Mouse (Mus musculus) kidney, adult 8-10 months (tissue): ENCODE results near the gene Wif1.

Experiments used
- DNase-seq, 2 experiments: peaks; one replicate each; pipeline ENCODE4 v3.0.0; 2022

Wif1 gene

DNA sequence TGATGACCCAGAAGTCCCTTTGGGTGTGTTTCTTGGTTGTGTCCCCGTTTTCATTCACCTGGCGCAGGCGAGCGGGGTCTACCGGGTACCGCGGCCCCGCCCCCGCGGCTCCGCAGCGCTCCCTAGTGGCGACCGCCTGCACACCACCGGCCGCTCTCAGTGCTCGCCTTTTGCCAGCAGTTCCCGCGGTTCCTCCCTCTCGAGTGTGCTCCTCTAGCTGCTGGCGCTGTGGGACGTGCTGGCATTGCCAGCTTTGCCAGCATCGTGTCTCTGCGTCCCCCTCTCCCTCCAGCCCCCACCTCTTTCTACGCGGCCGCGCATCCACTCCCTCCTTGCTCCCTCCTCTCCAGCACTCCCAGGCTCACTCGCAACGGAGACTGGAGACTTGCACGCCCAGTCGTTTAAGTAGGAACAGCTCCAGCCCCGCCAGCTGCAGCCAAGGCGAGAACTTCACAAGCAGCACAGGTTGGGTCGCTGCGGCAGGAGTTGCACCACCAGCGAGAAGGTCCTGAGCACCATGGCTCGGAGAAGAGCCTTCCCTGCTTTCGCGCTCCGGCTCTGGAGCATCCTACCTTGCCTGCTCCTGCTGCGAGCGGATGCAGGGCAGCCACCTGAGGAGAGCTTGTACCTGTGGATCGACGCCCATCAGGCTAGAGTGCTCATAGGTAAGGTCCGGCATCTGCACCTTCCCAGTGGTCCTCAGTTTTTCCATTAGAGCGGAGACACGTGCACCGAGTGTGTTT is at the start of gene Wif1:
Gene Wif1, plus strand, starts transcription at position 135 of the 743 bp plus-strand sequence.
- DNase-seq = peak; percentile 43 to 66

DNA sequence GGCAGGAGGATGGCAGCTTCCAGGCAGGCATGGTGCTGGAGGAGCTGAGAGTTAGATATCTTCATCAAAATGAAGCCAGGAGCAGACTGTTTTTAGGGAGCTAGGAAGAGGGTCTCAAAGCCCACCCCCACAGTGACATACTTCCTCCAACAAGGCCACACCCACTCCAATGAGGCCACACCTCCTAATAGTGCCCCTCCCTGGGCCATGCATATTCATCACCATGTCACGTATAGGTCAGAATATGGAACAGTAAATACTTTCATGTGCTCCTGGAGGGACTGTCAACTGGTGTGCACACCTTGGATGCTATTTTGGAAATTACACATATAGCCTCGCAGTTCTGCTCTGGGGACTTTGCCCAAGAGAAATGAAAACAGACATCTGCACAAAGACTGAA is 31.6 kb upstream of the Wif1 start:
- no peak for DNase-seq

DNA sequence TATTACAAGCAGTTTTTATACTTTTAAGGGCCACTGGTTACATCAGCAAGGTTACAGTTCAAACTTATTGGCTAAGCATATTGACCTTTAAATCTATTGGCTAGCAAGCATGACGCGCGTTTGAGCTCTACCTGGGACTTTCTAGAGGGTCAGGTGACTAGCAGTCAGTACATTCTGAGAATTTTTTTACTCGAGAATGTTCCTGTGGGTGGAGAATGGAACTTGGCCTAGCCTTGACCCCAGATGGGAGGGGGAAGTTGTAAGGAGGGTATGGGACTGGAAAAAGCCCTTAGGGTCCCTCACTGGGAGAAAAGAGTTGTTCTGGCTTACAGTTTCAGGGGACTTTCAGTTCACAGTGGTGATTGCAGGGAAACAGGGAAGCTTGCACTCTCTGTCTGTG is 22.3 kb upstream of the Wif1 start:
- no peak for DNase-seq

GRCm38 (mm10) chr10:121016291-121016690 is 17.5 kb upstream of the Wif1 start:
- DNase-seq = no peak

- no peak for DNase-seq
Observed at GRCm38 (mm10) chr10:121016711-121017503, 16.9 kb upstream of the Wif1 start.

GRCm38 (mm10) chr10:121022951-121023350 is 10.8 kb upstream of the Wif1 start:
- no peak for DNase-seq

GRCm38 (mm10) chr10:121031802-121032201 is 2.0 kb upstream of the Wif1 start:
- peak in 1 of 2 experiments; percentile 21 for DNase-seq

GRCm38 (mm10) chr10:121033128-121033791 is 500 bp upstream of the Wif1 start:
- DNase-seq = peak; percentile 63 to 86

GRCm38 (mm10) chr10:121034569-121034947 is 798 bp downstream of the Wif1 start:
- no peak for DNase-seq

GRCm38 (mm10) chr10:121038556-121039284 is 5.0 kb downstream of the Wif1 start:
- no peak for DNase-seq

DNA sequence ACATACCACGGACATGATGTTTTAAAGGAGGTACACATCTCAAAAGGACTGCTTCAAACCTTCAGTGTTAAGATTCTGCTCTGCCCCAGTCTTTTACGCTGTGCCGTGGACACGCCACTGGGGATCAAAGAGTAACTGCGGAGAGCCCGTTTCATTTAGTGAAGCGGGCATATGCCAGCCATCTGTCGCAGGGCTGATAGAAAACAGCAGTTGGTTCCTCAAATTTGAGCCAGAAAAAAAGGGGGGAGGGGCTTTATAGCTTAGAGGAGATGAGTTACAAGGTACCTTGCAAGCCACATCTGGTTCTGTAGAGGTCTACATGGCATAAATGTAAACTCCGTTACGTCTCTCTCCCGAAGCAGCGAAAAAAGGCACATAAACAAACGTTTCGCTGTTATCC is 7.2 kb downstream of the Wif1 start:
- no peak for DNase-seq

DNA sequence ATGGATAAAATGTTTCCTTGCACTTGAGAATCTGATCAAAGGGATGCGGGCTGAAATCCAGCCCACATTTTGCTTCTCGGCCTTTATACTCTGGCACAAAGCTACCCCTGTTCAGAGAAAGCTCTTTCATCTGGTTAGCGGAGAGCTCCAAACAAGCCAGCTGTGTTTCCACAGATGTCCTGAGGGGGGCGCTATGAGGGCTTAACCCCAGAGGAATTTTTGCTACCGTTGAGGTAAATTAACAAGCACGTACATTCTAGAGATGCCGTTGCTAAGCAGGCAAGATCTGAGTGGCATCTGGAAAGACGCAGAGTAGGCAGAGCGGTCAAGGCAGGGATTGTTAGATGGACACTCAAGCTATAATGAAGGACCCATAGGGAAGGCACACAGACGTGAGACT is 13.7 kb downstream of the Wif1 start:
- no peak for DNase-seq

- DNase-seq = no peak
Observed at GRCm38 (mm10) chr10:121052076-121052475, 18.3 kb downstream of the Wif1 start.

GRCm38 (mm10) chr10:121055452-121056188 is 21.9 kb downstream of the Wif1 start:
- DNase-seq = peak; percentile 51 to 60

DNA sequence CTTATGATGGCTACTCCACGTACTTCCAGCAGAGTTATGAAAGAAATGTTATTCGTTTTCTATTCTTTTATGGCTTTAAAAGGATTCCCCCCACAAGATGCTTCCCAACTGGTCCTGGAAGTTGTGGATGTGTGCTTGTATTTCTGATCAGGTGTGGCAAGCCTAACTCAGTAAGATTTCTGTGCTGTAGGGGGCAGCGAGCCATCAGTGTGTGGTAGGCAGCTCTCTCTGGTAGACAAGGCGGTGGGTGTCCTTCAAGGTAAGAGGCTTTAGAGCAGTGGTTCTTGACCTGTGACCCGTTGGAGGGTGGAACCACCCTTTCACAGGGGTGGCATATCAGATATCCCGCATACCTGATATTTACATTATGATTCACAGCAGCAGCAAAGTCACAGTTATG is 23.1 kb downstream of the Wif1 start:
- DNase-seq = no peak

GRCm38 (mm10) chr10:121059043-121060003 is 25.6 kb downstream of the Wif1 start:
- DNase-seq = peak; percentile 64 to 67

DNA sequence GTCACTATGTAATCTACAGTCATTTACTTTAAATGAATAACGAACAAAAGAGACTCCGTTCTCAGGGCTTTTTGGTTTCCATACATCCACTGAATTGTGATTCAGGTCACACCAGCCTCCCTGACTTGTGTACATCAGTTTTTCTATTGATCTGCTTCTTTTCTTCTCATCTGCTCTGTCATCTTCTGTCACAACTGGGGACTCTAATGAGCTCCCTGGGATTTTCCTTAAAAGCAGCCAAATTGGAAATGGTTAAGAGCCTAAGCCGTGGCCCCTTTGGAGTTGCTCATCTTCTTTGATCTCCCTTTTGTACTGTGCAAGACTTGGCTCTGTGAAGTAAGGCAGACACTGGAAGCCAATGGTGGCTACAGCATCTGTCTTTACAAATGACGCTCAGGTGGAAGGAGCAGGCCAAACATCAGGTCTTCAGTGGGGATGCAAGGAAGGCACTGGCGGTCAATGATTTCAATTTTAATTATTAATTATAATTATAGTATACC is 27.6 kb downstream of the Wif1 start:
- no peak for DNase-seq

DNA sequence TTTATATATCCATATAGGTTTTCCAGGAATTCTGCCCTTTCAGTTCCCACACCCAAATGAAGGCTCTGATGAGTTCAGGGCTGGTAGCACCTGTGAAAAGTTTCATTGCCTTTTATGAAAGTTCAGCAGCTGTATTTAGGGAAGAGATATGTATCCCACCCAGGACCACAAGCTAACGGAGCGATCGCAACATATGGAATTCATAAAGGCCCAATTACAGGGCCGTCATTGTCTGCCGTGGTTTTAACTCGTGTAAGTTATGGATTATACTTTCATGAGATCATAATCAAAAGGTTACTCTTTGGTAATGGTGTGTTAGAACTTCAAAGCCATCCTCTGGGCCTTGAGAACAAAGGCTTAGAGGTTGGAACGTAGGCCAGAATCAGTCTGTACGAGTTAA is 28.9 kb downstream of the Wif1 start:
- DNase-seq = no peak

DNA sequence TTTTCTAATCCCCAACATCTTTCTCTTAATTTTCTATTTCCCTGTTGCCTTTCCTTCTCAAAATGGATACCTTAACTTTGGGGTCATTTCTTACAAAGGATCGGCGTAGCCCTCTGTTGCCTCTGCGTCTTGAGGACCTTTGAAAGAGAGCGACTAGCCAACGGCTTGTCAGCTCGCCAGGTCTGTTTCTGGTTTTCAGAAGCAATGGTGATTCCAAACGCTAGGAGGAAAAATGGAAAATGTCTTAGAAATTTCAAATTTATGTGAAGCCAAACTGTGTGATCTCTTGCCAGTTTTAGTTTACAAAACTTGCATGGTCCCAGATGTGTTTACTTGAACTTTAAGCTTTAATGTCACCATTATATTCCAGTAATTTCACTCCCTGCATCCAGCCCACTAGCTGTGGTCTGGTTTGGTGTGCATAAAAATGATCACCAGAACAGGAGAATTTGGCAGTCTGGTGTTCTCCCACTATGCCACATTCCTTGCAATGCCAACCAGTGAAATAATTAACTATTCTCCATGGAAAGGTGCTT is 33.7 kb downstream of the Wif1 start:
- DNase-seq = no peak

GRCm38 (mm10) chr10:121068003-121068402 is 34.2 kb downstream of the Wif1 start:
- no peak for DNase-seq

- DNase-seq = no peak
Observed at GRCm38 (mm10) chr10:121070742-121071141, 37.0 kb downstream of the Wif1 start.
